ENCODE assay signal across 10 mouse cellular contexts in genomic region chr11:103162132-103162531, GRCm38 (mm10). TPM values are rescaled to one million over a fixed set of nuclear protein-coding genes. Genes with fewer than 3 reads are reported as not detected.
A peak's percentile ranks its signal among the peaks of the same experiment; 100 is the strongest.
DNase-seq lines count a peak whose midpoint lies in the region; ATAC-seq and TF ChIP-seq lines count a peak whose summit lies in the region.
"Had no signal": no experiment of that assay in that cellular context is flagged by ENCODE, and none has a peak within 500 bp of the region (broad histone marks: within the 10 kb centered on the region; RNA-seq: fewer than 3 reads in every experiment).

No protein-coding gene starts in this region.

- no peak for ATAC-seq in limb, embryonic 11.5 days (ENCODE audit: insufficient number of reproducible peaks, low FRiP score, low TSS enrichment, low read depth)
- ATAC-seq in liver, postnatal 0 days: no peak

- TF ChIP-seq CTCF in liver, postnatal 0 days (IDR thresholded peaks at IDR 0.05; ENCODE audit: low read depth): peak; percentile 64

- 0 out of 2 replicates have a peak, but pooled peaks cover 3% of the 10 kb centered on the region for H3K4me1 ChIP-seq in limb, embryonic 11.5 days (ENCODE audit: control insufficient read depth, insufficient read depth, low read length)
- peaks cover 12% of the 10 kb centered on the region for H3K4me1 ChIP-seq in limb, embryonic 10.5 days
- peaks cover 7% of the 10 kb centered on the region for H3K4me1 ChIP-seq in liver, postnatal 0 days (ENCODE audit: insufficient read depth)

- TF ChIP-seq EP300 in liver, postnatal 0 days (IDR thresholded peaks at IDR 0.05; ENCODE audit: low read depth): no peak

- no peak overlapping the region for H3K4me3 ChIP-seq in limb, embryonic 11.5 days (ENCODE audit: low read depth, low read length)
- H3K4me3 ChIP-seq in limb, embryonic 10.5 days: no peak overlapping the region
- H3K4me3 ChIP-seq in liver, postnatal 0 days (ENCODE audit: low read depth, low read length): no peak overlapping the region
- H3K4me3 ChIP-seq: limb, embryonic 15.5 days had no signal

- H3K36me3 ChIP-seq in limb, embryonic 11.5 days (ENCODE audit: control insufficient read depth, insufficient read depth, low read length): no peaks in the 10 kb centered on the region
- no peaks in the 10 kb centered on the region for H3K36me3 ChIP-seq in limb, embryonic 10.5 days
- H3K36me3 ChIP-seq in liver, postnatal 0 days (replicated peaks; ENCODE audit: insufficient read depth, low read length): no peaks in the 10 kb centered on the region
- H3K36me3 ChIP-seq: limb, embryonic 15.5 days had no signal

- no peaks in the 10 kb centered on the region for H3K27me3 ChIP-seq in limb, embryonic 11.5 days (ENCODE audit: control insufficient read depth, insufficient read depth, low read length)
- 0 out of 2 replicates have a peak, but pooled peaks cover 7% of the 10 kb centered on the region for H3K27me3 ChIP-seq in limb, embryonic 10.5 days (ENCODE audit: low read depth, poor library complexity, severe bottlenecking)
- H3K27me3 ChIP-seq in liver, postnatal 0 days (ENCODE audit: insufficient read depth, low read length): no peaks in the 10 kb centered on the region
- H3K27me3 ChIP-seq: limb, embryonic 15.5 days had no signal

- no peak overlapping the region for H3K4me2 ChIP-seq in limb, embryonic 11.5 days (ENCODE audit: low read depth, severe bottlenecking)
- H3K4me2 ChIP-seq in liver, postnatal 0 days (ENCODE audit: low read depth, low read length): no peak overlapping the region
- H3K4me2 ChIP-seq: limb, embryonic 15.5 days had no signal

- DNase-seq in cerebellum, postnatal 14 days: peak; percentile 30 to 68
- DNase-seq in cerebellum, postnatal 36 days: no peak
- DNase-seq in limb, embryonic 11.5 days (ENCODE audit: low spot score): peak; percentile 45
- DNase-seq in limb, embryonic 10.5 days (ENCODE audit: low spot score): no peak
- peak; percentile 64 for DNase-seq in ES-CJ7 (ENCODE audit: low read depth, low spot score)
- peak; percentile 66 for DNase-seq in liver, postnatal 0 days
- DNase-seq in urinary bladder, postnatal 25 days (ENCODE audit: low spot score): no peak
- DNase-seq in urinary bladder, postnatal 14 days (ENCODE audit: low spot score): no peak
- DNase-seq: right cerebral cortex, postnatal 14 days had no signal

- H3K9me3 ChIP-seq in limb, embryonic 11.5 days (ENCODE audit: control insufficient read depth, low read length): no peaks in the 10 kb centered on the region
- no peaks in the 10 kb centered on the region for H3K9me3 ChIP-seq in limb, embryonic 10.5 days (replicated peaks)
- H3K9me3 ChIP-seq in liver, postnatal 0 days (ENCODE audit: low read length): 0 out of 2 replicates have a peak, but pooled peaks cover 2% of the 10 kb centered on the region
- H3K9me3 ChIP-seq: limb, embryonic 15.5 days had no signal

- 88% methylated on average over 5 of the region's 5 CpGs for WGBS in limb, embryonic 11.5 days
- 89% methylated on average over 5 of the region's 5 CpGs for WGBS in limb, embryonic 10.5 days
- 85% methylated on average over 5 of the region's 5 CpGs for WGBS in liver, postnatal 0 days (ENCODE audit: insufficient replicate concordance)

- no peak overlapping the region for H3K9ac ChIP-seq in limb, embryonic 11.5 days (ENCODE audit: low read length)
- H3K9ac ChIP-seq in liver, postnatal 0 days (replicated peaks): no peak overlapping the region
- H3K9ac ChIP-seq: limb, embryonic 15.5 days had no signal

- H3K27ac ChIP-seq in limb, embryonic 11.5 days (replicated peaks; ENCODE audit: low read depth, low read length): no peak overlapping the region
- no peak overlapping the region for H3K27ac ChIP-seq in limb, embryonic 10.5 days
- no peak overlapping the region for H3K27ac ChIP-seq in liver, postnatal 0 days (ENCODE audit: low read depth)
- H3K27ac ChIP-seq: limb, embryonic 15.5 days had no signal

RNA-seq across cellular contexts. Expression of gene Fmnl1, which starts 8.8 kb away (rescaled TPM):
- polyA plus RNA-seq in limb, embryonic 11.5 days (2014; fragmentation: Nextera tagmentation; extraction: Ambion mirVana): 0.20 and 0.69 TPM in 2 replicates
- 0.49 and 0.73 TPM in 2 replicates for polyA plus RNA-seq in limb, embryonic 10.5 days (2016; fragmentation: Nextera tagmentation; extraction: Ambion mirVana)
- polyA plus RNA-seq in liver, postnatal 0 days (2015; fragmentation: Nextera tagmentation; extraction: Ambion mirVana): 4.1 and 5.9 TPM in 2 replicates

RNA-seq across cellular contexts. Expression of gene Hexim2, which starts 29.9 kb away (rescaled TPM):
- polyA plus RNA-seq in limb, embryonic 11.5 days (2014; fragmentation: Nextera tagmentation; extraction: Ambion mirVana): 8.3 and 9.5 TPM in 2 replicates
- 10.1 and 12.3 TPM in 2 replicates for polyA plus RNA-seq in limb, embryonic 10.5 days (2016; fragmentation: Nextera tagmentation; extraction: Ambion mirVana)
- 3.4 and 3.7 TPM in 2 replicates for polyA plus RNA-seq in liver, postnatal 0 days (2015; fragmentation: Nextera tagmentation; extraction: Ambion mirVana)

RNA-seq across cellular contexts. Expression of gene Hexim1, which starts 46.1 kb away (rescaled TPM):
- polyA plus RNA-seq in limb, embryonic 11.5 days (2014; fragmentation: Nextera tagmentation; extraction: Ambion mirVana): 5.2 and 5.6 TPM in 2 replicates
- 1.8 and 2.4 TPM in 2 replicates for polyA plus RNA-seq in limb, embryonic 10.5 days (2016; fragmentation: Nextera tagmentation; extraction: Ambion mirVana)
- polyA plus RNA-seq in liver, postnatal 0 days (2015; fragmentation: Nextera tagmentation; extraction: Ambion mirVana): 2.6 and 2.7 TPM in 2 replicates

RNA-seq across cellular contexts. Expression of gene 1700023F06Rik, which starts 46.2 kb away (rescaled TPM):
- polyA plus RNA-seq in limb, embryonic 11.5 days (2014; fragmentation: Nextera tagmentation; extraction: Ambion mirVana): 0.23 and 0.48 TPM in 2 replicates
- 0.29 and 0.30 TPM in 2 replicates for polyA plus RNA-seq in limb, embryonic 10.5 days (2016; fragmentation: Nextera tagmentation; extraction: Ambion mirVana)
- 0.09 TPM in 1 of 2 replicates, not detected in the other for polyA plus RNA-seq in liver, postnatal 0 days (2015; fragmentation: Nextera tagmentation; extraction: Ambion mirVana)

RNA-seq across cellular contexts. Expression of gene Spata32, which starts 56.1 kb away (rescaled TPM):
- polyA plus RNA-seq in limb, embryonic 11.5 days (2014; fragmentation: Nextera tagmentation; extraction: Ambion mirVana): not detected in 2 replicates
- polyA plus RNA-seq in limb, embryonic 10.5 days (2016; fragmentation: Nextera tagmentation; extraction: Ambion mirVana): not detected in 2 replicates
- not detected in 2 replicates for polyA plus RNA-seq in liver, postnatal 0 days (2015; fragmentation: Nextera tagmentation; extraction: Ambion mirVana)
- polyA plus RNA-seq: limb, embryonic 15.5 days had no signal

Comparison
In these comparisons a context has a peak if more than half of its experiments do, and no peak if none do; other contexts are left out.
1. DNase-seq: peak in cerebellum, postnatal 14 days (2 of 2), limb, embryonic 11.5 days (single experiment), ES-CJ7 (single experiment) and liver, postnatal 0 days (single experiment); none in cerebellum, postnatal 36 days (0 of 2), limb, embryonic 10.5 days (single experiment), urinary bladder, postnatal 25 days (single experiment) and urinary bladder, postnatal 14 days (single experiment).